Mouse (Mus musculus) CD4-positive, CD25-positive, alpha-beta regulatory T cell, adult 2 months (primary cell): Measurements from ENCODE around the gene Cnot1.
"Not testable (repeated sequence)": the region's sequence is repeated elsewhere in the genome, so short reads cannot be mapped to it uniquely, and the experiment has no call there.

ENCODE experiments used
- DNase-seq: peaks from one replicate; pipeline ENCODE4 v3.0.0-alpha.2; 2012; ENCODE audit warnings: low read depth, low spot score

Cnot1 gene

DNA sequence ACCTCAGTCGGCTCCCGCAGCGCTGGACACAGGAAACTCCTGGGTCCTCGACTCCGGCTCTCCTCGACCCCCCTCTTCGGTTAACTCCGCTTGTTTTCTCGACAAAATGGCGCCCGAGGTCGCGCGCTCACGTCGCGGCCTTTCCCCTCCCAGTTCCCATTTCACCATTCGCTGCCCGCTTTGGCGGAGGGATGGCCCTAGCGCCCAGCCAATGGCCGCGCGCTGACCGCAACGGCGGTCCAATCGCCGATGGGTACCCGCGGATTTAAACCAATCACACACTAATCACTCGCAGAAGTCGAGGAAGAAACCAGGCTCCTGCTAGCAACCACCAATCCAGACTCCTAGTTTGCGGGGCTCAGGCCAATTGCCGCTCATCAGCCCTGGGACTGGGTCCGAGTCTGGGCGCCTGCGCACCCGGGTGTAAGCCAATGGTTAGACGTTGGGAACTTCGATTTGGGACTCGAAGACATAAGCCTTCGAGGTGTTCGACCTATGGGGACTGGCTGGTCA is at the start of gene Cnot1:
TSS of gene Cnot1 (minus strand) at position 134 of the 513 bp plus-strand sequence.
- peak; percentile 98 for DNase-seq

- no peak for DNase-seq
Observed at GRCm38 (mm10) chr8:95854174-95854573, 46.9 kb upstream of the Cnot1 start.

DNA sequence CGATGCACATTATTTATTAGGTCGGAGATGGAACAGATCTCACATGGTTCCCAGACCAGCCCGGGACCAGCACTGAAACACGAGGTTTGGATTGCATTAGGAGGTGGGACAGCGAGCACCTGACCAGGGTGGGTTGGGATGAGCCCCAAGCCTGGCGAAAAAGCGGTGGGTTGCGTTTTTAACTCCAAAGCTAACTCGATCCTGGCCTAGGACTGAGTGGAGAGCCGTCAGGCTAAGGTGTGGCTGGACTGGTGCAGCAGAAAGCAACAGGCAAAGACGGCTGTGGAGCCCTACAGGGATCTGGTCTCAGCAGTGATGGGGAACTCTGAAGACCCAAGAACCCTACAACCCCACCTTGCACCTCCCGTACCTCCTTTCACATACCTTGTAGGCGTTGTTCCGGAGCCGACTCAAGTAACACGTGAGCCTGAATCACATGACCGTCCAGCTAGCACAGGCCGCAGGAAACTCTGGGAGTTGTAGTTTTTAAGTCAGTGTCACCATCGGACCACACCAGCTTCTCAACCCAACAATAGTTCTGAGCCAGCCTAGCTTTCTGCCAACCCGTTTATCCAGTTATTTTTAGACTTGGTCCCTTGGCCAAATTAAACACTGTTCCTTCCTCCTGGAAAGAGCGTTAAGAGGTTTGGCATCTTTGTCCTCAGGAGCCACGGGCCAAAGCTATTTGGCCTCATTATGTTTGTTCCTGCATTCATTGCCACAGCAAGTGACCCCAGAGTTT is 46.0 kb upstream of the Cnot1 start, which contains the start of gene Slc38a7:
TSS of gene Slc38a7 (minus strand) at position 438 of the 742 bp plus-strand sequence.
- DNase-seq: peak; percentile 90

GRCm38 (mm10) chr8:95852290-95852689 is 45.0 kb upstream of the Cnot1 start:
- DNase-seq: peak; percentile 7

- DNase-seq: no peak
Observed at GRCm38 (mm10) chr8:95850326-95850725, 43.1 kb upstream of the Cnot1 start.

GRCm38 (mm10) chr8:95848734-95849464 is 41.6 kb upstream of the Cnot1 start:
- DNase-seq: no peak

DNA sequence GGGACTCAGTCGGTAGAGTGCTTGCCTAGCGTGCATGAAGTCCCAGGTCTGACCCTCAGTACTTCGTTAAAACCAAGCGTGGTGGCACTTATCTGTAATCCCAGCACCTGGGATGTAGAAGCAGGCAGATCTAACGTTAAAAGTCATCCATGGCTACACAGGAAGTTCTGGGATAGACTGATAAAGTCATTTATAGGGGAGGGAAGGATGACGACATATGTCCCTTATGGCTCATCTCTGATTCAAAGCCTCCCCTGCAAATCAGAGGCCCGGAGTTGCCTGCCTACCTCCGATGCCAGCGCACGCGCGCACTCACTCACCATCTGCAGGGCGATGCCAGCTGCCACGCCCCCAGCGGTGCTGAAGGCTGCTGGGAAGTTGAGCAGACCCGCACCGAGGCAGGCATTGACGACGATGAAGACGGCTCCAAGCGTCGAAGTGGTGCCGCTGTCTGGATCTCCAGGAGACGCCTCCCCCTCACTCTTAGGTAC is 40.8 kb upstream of the Cnot1 start:
- no peak for DNase-seq

DNA sequence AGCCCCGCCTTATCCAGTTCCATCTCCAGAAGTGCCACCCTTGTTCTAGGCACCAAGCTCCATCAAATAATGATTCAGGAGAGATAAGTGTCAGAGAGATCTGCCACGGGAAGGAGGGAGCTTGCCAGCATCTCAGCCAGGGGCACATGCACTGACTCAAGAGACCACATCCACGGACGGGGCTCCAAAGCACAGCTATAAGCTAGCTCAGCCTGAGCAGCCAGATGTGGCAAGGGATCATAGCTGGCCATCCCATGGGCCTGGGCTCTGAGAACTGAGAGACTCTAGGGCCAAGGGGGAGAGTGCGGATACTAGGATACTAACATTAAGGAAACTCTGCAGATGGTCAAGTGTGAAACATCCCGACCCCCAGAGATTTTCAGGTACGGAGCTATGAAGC is 37.8 kb upstream of the Cnot1 start:
- DNase-seq: no peak

- no peak for DNase-seq
Observed at GRCm38 (mm10) chr8:95843968-95844367, 36.7 kb upstream of the Cnot1 start.

- no peak for DNase-seq
Observed at GRCm38 (mm10) chr8:95841436-95841835, 34.2 kb upstream of the Cnot1 start.

DNA sequence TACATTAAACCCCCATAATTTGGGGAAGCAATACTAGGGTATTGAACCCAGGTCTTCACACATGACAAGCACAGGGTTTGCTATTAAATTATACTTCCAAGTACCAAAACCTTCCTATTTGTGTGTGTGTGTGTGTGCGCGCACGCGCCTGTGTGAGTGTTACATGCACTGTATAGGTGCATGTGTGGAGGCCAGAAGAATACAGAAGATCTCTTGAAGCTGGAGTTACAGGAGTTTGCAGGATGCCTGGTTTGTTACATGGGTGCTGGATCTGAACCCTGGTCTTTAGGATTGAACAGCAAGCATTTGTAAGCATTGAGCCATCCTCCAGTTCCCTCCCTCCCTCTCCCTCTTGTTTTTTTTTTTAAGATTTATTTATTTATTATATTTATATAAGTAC is 32.0 kb upstream of the Cnot1 start:
- DNase-seq: no peak

DNA sequence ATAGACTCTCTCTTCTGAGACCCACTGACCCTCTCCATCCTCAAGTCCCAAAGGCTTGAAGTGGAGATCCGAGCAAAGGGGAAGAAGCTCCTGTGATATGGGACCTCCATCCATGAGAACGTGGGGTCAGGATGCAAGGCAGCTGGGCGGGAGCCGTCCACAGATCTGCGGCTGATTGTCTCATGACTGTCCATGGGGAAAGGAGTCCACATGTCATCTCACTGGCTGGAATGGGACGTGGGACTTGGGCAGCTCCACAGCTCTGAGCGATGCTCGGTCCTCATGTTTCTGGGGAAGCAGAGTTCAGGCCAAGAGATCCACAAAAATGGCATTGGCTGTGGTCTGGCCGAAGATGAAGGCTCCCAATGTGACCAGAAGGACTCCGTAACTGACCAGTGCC is 30.0 kb upstream of the Cnot1 start:
- DNase-seq: no peak

- no peak for DNase-seq
Observed at GRCm38 (mm10) chr8:95835891-95836290, 28.6 kb upstream of the Cnot1 start.

- DNase-seq: no peak
Observed at GRCm38 (mm10) chr8:95833435-95833984, 26.2 kb upstream of the Cnot1 start.

DNA sequence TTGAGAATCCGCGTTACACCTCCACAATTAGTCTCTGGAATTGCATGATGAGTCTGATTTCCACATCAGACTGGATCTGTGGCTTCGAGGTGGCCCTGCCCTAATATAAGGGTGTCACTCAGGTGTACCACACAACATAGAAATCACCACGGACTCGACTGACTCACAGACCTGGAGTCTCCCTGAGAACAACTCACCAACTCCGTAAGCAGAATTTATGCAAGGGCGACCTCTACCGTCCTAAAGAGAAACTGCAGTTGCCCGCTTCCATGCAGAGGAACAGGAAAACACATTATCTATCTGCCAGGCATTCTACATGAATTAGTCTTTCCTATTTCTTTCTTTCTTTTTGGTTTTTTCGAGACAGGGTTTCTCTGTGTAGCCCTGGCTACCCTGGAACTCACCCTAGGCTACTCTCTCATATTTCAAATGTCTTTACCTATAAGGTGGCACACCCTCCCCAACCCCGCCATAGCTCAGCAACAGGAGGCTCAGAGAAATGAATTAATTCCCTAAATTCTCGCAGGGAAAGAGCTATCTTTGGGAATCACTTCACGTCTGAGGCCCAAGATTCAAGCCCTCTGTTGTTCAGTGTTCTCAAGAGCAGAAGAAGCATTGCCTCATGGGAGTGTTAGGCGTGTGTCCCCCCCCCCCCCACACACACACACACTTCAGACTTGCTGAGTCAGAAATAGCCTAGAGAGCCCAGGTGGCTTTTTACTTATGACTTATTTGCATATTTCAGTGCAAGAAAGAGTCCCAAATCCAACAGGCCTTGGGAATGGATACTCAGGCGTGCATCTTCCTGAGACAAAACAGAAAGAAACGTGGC is 25.6 kb upstream of the Cnot1 start:
- peak; percentile 87 for DNase-seq

DNA sequence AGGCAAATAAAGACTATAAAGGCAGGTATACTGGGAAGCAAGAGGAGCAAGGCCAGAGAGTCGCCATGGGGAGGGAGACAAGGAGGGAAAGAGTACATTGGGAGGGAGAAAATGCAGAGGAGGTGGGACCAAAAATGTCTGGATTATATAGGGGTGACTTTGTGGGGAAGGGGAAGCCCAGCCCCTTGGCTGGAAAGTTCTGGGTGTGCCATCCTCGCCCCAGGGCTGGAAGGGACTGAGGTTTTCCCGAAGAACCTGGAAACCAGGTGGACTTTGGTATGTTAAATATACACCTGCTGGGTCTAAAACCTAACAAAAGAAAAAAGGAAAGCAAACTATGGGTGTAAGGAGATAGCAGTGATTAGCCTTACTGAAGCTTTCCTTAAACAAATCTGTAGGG is 22.9 kb upstream of the Cnot1 start:
- DNase-seq: no peak

GRCm38 (mm10) chr8:95825162-95825561 is 17.9 kb upstream of the Cnot1 start, which contains the start of gene Sap18b:
Sap18b (plus strand) TSS chr8:95825346.
- not testable (repeated sequence) for DNase-seq

GRCm38 (mm10) chr8:95822699-95823098 is 15.4 kb upstream of the Cnot1 start:
- no peak for DNase-seq

DNA sequence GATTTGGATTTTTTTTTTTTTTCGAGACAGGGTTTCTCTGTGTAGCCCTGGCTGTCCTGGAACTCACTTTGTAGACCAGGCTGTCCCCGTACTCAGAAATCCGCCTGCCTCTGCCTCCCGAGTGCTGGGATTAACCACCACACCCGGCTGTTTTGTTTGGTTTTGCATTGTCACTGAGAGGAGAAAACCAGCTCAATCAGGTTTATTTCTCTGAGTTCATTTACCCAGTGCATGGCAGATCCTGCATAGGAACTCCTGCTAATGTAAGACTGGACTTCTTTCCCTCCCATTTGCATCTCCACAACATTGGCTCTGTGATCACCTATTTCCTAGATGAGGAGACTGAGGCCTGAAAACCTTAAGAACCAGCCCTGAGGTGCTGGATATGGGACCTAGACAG is 14.8 kb upstream of the Cnot1 start:
- DNase-seq: no peak

DNA sequence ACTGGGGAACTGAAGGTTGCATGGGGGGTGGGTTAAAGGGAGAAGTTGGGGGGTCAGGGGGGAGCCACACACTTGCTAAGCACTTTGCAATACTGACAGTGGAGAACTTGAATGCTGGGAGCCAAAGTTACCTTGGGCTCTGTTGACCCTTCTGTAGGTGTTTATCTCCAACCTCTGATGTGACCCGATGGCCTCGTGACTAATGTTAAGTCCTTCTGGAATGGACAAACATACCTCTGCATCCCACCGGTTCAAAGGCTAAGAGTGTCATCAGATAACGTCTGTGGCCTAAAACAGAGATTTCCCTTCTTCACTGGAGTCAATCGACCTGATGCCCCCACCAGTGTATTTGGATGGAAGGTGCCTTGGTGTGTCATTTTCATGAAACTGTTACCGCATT is 14.0 kb upstream of the Cnot1 start:
- no peak for DNase-seq

- no peak for DNase-seq
Observed at GRCm38 (mm10) chr8:95818211-95818610, 10.9 kb upstream of the Cnot1 start.
